ENCODE assay signal across 20 mouse cellular contexts in the genomic region with DNA sequence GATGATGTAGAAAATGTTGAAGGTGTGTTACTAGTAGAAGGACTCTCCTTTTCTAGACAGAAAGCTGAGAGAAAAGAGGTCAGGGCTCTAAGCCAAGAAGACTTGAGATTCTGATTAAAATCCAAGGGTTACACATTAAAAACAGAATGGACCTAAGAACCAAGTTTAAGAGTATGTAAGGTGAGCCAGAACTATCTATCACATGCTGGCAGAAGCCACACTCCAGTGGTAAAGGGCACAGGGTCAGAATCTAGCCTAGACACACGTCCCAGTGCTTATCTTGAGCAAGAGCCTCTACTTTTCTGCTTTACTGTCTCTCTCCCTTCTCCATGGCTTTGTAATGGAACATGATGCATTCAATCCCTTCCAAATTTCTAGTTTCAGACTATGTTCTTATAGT.
"Had no signal": no experiment of that assay in that cellular context is flagged by ENCODE, and none has a peak within 500 bp of the region (broad histone marks: within the 10 kb centered on the region; RNA-seq: fewer than 3 reads in every experiment).

No protein-coding gene starts in this region.

- DNase-seq: left cerebral cortex, postnatal 4 days; lung, adult 18-20 months; lung, postnatal 10 days; lung, postnatal 36 days; midbrain, embryonic 14.5 days; right cerebral cortex, adult 18-20 months; right cerebral cortex, postnatal 14 days; right cerebral cortex, postnatal 4 days; thymus, adult 2 months; thymus, postnatal 14 days; thymus, postnatal 4 days had no signal

- H3K27me3 ChIP-seq: lung, embryonic 15.5 days; megakaryocyte, embryonic 14.5 days; neural tube, embryonic 12.5 days; neural tube, embryonic 15.5 days had no signal

- ATAC-seq: intestine, postnatal 0 days had no signal

- H3K9me3 ChIP-seq: lung, embryonic 15.5 days; megakaryocyte, embryonic 14.5 days; neural tube, embryonic 12.5 days; neural tube, embryonic 15.5 days had no signal

- H3K4me3 ChIP-seq: lung, embryonic 15.5 days; megakaryocyte, embryonic 14.5 days; neural tube, embryonic 12.5 days; neural tube, embryonic 15.5 days had no signal

- H3K27ac ChIP-seq: liver, embryonic 14.5 days; lung, embryonic 15.5 days; neural tube, embryonic 12.5 days; neural tube, embryonic 15.5 days; stomach, postnatal 0 days had no signal

- H3K4me1 ChIP-seq: lung, embryonic 15.5 days; neural tube, embryonic 12.5 days; neural tube, embryonic 15.5 days had no signal

- H3K4me2 ChIP-seq: liver, embryonic 11.5 days; lung, embryonic 15.5 days; midbrain, embryonic 11.5 days; neural tube, embryonic 12.5 days; neural tube, embryonic 15.5 days had no signal

- H3K9ac ChIP-seq: liver, embryonic 14.5 days; lung, embryonic 15.5 days; neural tube, embryonic 12.5 days; neural tube, embryonic 15.5 days had no signal
